Mouse (Mus musculus) thymus, adult 2 months (tissue): ENCODE data around the gene Tmem269. TPM values are rescaled to one million over a fixed set of nuclear protein-coding genes. Genes with fewer than 3 reads are reported as not detected.
A peak's percentile ranks its signal among the peaks of the same experiment; 100 is the strongest.

ENCODE experiments used
- DNase-seq: peaks from one replicate; pipeline ENCODE4 v3.0.0; 2021
- H3K27ac ChIP-seq: fragments of 200-500 bp; 2 replicates; pipeline ENCODE4 v1.5.1; 2012; ENCODE audit warnings: low read length, control low read depth; ENCODE audit not compliant: control insufficient read depth, insufficient read depth
- H3K27me3 ChIP-seq: fragments of 200-500 bp; 2 replicates; pipeline ENCODE4 v1.6.1; 2012; ENCODE audit warnings: mild to moderate bottlenecking, low read length, moderate library complexity, mixed read lengths; ENCODE audit not compliant: control insufficient read depth, insufficient read depth
- H3K36me3 ChIP-seq: fragments of 200-500 bp; 2 replicates; pipeline ENCODE4 v1.6.1; 2012; ENCODE audit warnings: mild to moderate bottlenecking, low read length, moderate library complexity; ENCODE audit not compliant: control insufficient read depth, insufficient read depth
- H3K4me1 ChIP-seq: fragments of 200-500 bp; replicated peaks from 2 replicates; pipeline ENCODE4 v1.6.1; 2012; ENCODE audit warnings: low read length; ENCODE audit not compliant: control insufficient read depth, insufficient read depth
- H3K4me3 ChIP-seq: fragments of 200-500 bp; 2 replicates; pipeline ENCODE4 v1.5.1; 2012; ENCODE audit warnings: mild to moderate bottlenecking, low read length, control low read depth, moderate library complexity; ENCODE audit not compliant: control insufficient read depth, insufficient read depth
- CTCF ChIP-seq: fragments of 200-500 bp; IDR thresholded peaks from 2 replicates; pipeline ENCODE4 v1.5.1; 2012; ENCODE audit warnings: mild to moderate bottlenecking, control low read depth, low read length, moderate library complexity, borderline replicate concordance; ENCODE audit not compliant: control insufficient read depth, poor library complexity, insufficient read depth; ENCODE audit errors: extremely low read depth
- POLR2A ChIP-seq: fragments of 200-500 bp; IDR thresholded peaks from 2 replicates; pipeline ENCODE4 v1.6.1; 2012; ENCODE audit warnings: mild to moderate bottlenecking, low read length, control low read depth, moderate library complexity; ENCODE audit not compliant: control insufficient read depth, poor library complexity, insufficient read depth; ENCODE audit errors: extremely low read depth
- WGBS: fragments of 180-500 bp; shearing (Covaris S2); methylation state at CpG from one replicate; pipeline ENCODE4 v1.1.7; 2018; 5-methylcytosine and 5-hydroxymethylcytosine counted together
- polyA plus RNA-seq: library from polyadenylated mRNA; depleted of rRNA; stranded (reverse); fragments of >200 nt; gene quantifications from 2 replicates; pipeline ENCODE4 v1.2.3, GENCODE M21; 2012

The Tmem269 gene
- polyA plus RNA-seq, 1 experiment: not detected

DNA sequence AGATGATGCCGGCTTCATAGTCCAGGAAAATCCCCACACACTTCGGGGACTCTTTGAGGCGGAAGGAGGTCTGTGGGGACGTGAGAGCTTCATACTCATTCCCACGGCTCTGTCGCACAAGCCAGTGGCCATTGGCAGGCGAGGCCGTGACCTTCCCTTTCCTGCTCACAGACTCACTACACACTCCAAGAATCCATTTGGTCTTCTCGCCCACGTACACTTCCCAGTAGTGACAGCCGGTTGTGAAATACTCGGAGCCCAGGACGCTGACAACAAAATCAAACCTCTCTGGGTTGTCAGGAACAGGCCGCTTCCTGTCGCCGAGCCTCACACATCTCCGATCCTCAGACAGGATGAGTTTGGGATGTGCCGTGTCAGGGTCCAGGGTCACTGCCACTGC lies 39.7 kb downstream of the Tmem269 start:
- peaks cover 4% of the 10 kb centered on the region for H3K4me1 ChIP-seq
- H3K27ac ChIP-seq: no peak overlapping the region
- no peaks in the 10 kb centered on the region for H3K36me3 ChIP-seq
- H3K4me3 ChIP-seq: no peak overlapping the region
- 88% methylated on average over 18 of the region's 18 CpGs for WGBS
- no peak for DNase-seq
- TF ChIP-seq POLR2A (no peak), CTCF (no peak)
- H3K27me3 ChIP-seq: no peaks in the 10 kb centered on the region

DNA sequence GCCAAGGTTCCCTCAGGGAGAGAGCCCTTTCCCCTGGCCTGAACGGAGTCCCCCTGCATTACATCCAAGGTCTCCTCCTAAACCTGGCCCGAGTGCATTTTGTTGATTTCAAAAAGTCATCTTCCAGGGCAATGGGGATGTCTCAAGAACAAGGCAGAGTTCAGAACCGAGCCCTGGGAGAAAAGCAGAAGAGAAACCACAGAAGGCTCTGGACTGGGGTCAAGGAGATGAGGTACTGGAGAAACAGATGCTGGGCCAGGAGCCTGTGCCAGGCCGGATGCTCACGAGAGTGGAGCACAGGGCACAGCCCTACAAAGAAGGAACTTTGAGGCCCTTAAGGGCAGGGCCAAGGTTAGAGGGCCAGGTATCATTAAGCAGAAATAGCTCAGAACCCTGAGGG lies 40.3 kb downstream of the Tmem269 start:
- Histone ChIP-seq H3K4me1 (peaks cover 8% of the 10 kb centered on the region), H3K27me3 (no peaks in the 10 kb centered on the region), H3K36me3 (no peaks in the 10 kb centered on the region), H3K4me3 (no peak overlapping the region), H3K27ac (no peak overlapping the region)
- DNase-seq: no peak
- WGBS: 69% methylated on average over 5 of the region's 5 CpGs
- TF ChIP-seq CTCF: no peak

- peak; percentile 45; the same call in 1 of the 2 replicates for TF ChIP-seq CTCF
- peak; percentile 73; the same call in 1 of the 2 replicates for TF ChIP-seq POLR2A
- Histone ChIP-seq H3K4me3 (peak within 1 kb of the TSS; percentile 82), H3K27ac (no peak within 1 kb of the TSS), H3K27me3 (no peaks in the 10 kb centered on the region), H3K36me3 (no peaks in the 10 kb centered on the region), H3K4me1 (peaks cover 8% of the 10 kb centered on the region)
- DNase-seq: peak; percentile 97
- WGBS: under 1% methylated on average over 40 of the region's 40 CpGs
Observed at GRCm38 (mm10) chr4:119173851-119174453, 44.1 kb downstream of the Tmem269 start, which contains the start of gene Zfp691. Gene Zfp691 (minus strand): TSS chr4:119174195.

DNA sequence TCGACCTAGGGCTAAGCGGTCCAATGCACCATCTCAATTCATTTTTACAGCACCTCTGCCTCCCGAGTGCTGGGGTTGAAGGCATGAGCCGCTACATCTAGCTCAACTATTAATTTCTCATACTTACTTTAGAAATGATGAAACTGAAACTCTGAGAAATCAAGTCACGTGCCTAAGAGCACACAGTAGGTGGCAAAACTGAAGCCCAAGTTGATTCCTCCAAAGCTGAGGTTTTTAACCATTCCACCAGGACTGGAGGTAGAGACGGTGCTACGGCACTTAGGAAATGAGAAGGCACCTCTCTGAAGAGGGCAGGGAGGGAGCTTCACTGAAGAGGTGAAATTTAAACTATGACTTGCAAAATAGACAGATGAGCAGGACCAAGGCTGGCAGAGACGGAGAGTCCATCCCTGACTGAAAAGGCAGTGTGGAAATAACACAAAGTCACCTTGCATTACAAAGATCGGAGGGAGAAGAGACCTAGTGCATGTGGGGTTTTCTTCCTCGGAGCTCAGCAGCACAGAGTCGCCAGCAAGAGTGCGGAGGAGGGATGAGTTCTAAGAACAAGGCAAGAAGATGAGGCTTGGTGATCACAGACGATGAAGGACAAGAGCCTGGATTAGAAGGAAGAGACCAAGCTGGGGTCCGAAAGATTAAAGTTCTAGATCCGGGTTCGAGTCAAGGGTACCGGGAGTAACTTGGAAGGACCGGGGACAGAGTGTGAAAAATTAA lies 44.9 kb downstream of the Tmem269 start:
- H3K27me3 ChIP-seq: no peaks in the 10 kb centered on the region
- WGBS: 25% methylated on average over 18 of the region's 18 CpGs
- peak overlapping the region; percentile 82 for H3K4me3 ChIP-seq
- peak; percentile 17 for DNase-seq
- H3K27ac ChIP-seq: no peak overlapping the region
- H3K4me1 ChIP-seq: peaks cover 8% of the 10 kb centered on the region
- H3K36me3 ChIP-seq: no peaks in the 10 kb centered on the region
- TF ChIP-seq POLR2A (no peak), CTCF (no peak)

- TF ChIP-seq POLR2A: no peak
- TF ChIP-seq CTCF: no peak
- H3K27me3 ChIP-seq: no peaks in the 10 kb centered on the region
- no peak overlapping the region for H3K4me3 ChIP-seq
- no peak overlapping the region for H3K27ac ChIP-seq
- DNase-seq: peak; percentile 79
- WGBS: 1% methylated on average over 4 of the region's 4 CpGs
- H3K4me1 ChIP-seq: no peaks in the 10 kb centered on the region
- H3K36me3 ChIP-seq: no peaks in the 10 kb centered on the region
Observed at GRCm38 (mm10) chr4:119167663-119168062, 50.4 kb downstream of the Tmem269 start.

GRCm38 (mm10) chr4:119167068-119167467 lies 50.9 kb downstream of the Tmem269 start:
- Histone ChIP-seq H3K4me3 (no peak overlapping the region), H3K27ac (no peak overlapping the region), H3K4me1 (no peaks in the 10 kb centered on the region), H3K36me3 (no peaks in the 10 kb centered on the region), H3K27me3 (no peaks in the 10 kb centered on the region)
- TF ChIP-seq POLR2A (no peak), CTCF (no peak)
- WGBS: 87% methylated on average over 4 of the region's 4 CpGs
- DNase-seq: no peak

DNA sequence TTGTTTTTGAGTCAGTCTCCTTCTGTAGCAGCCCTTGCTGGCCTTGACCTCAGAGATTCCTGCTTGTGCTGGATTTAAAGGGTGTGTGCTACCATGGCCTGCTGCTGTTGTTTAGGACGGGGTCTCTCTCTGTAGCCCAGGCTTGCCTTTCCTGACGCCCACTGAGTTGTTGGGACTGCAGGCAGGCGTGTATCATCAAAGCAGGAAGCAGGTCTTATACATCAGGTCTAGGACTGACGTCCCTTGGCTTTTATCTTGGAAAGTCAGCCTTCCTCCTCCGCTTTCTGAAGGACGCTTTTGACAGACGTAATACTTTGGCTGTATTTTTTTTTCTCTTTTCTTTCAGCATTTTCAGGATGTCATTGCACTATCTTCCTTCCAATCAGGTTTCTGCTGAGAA lies 52.1 kb downstream of the Tmem269 start:
- no peak for DNase-seq
- H3K4me1 ChIP-seq: no peaks in the 10 kb centered on the region
- TF ChIP-seq CTCF: no peak
- TF ChIP-seq POLR2A: no peak
- H3K36me3 ChIP-seq: no peaks in the 10 kb centered on the region
- H3K27me3 ChIP-seq: no peaks in the 10 kb centered on the region
- no peak overlapping the region for H3K4me3 ChIP-seq
- 87% methylated on average over 7 of the region's 7 CpGs for WGBS
- no peak overlapping the region for H3K27ac ChIP-seq
